In the genomic region with DNA sequence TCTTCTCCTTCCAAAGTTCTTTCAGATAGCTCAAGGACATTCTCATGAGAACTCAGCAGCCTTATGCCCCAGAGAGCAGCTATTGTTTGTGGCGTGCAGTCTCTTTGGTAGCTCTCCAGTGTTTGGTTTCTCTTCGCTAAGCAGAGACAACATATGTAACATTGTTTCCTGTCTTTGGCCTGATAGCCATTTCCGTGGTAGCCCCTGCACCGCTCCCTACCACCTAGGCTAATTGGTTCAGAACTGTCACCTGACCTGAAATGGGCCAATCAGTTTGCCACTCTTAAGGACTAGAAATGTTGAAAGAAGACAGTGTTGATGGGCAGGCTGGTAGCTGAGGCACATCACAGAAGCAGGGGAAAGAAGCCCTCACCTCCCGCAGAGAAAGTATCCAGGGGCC, we compare ENCODE assay signal across 9 mouse cellular contexts. TPM values are rescaled to one million over a fixed set of nuclear protein-coding genes. Genes with fewer than 3 reads are reported as not detected.
DNase-seq lines count a peak whose midpoint lies in the region; ATAC-seq and TF ChIP-seq lines count a peak whose summit lies in the region.
"Had no signal": no experiment of that assay in that cellular context is flagged by ENCODE, and none has a peak within 500 bp of the region (broad histone marks: within the 10 kb centered on the region; RNA-seq: fewer than 3 reads in every experiment).

No protein-coding gene starts in this region.

- TF ChIP-seq CTCF in lung, adult 2 months (IDR thresholded peaks at IDR 0.05; ENCODE audit: insufficient read depth, low read length), result no peak

- H3K4me1 ChIP-seq in lung, adult 2 months (ENCODE audit: control insufficient read depth, insufficient read depth, low read length), result no peaks in the 10 kb centered on the region; the same call in 1 of the 2 replicates
- H3K4me1 ChIP-seq in forebrain, embryonic 11.5 days (replicated peaks; ENCODE audit: control insufficient read depth, insufficient read depth, low read length), result no peaks in the 10 kb centered on the region

- H3K4me3 ChIP-seq in lung, adult 2 months (replicated peaks; ENCODE audit: extremely low read depth, low read depth, low read length), result peak overlapping the region; percentile 8
- H3K4me3 ChIP-seq in forebrain, embryonic 11.5 days (ENCODE audit: low read depth, low read length), result no peak overlapping the region

- no peaks in the 10 kb centered on the region for H3K9me3 ChIP-seq in forebrain, embryonic 11.5 days (ENCODE audit: control insufficient read depth, low read length)

- DNase-seq in heart, adult 11 months, result peak; percentile 96
- no peak for DNase-seq in heart, adult 8-10 months (ENCODE audit: low spot score)
- DNase-seq in lung, adult 2 months, result no peak
- DNase-seq in natural killer cell, adult 2 months (ENCODE audit: low spot score in 2 of 2), result peak; percentile 3 to 21
- no peak for DNase-seq in left cerebral cortex, postnatal 25 days (ENCODE audit: low spot score in 2 of 2)
- DNase-seq in left cerebral cortex, postnatal 36 days (ENCODE audit: low spot score in 2 of 2), result no peak
- DNase-seq in forebrain, embryonic 11.5 days (ENCODE audit: low spot score), result no peak
- DNase-seq: kidney, adult 2 months had no signal

- WGBS in lung, adult 2 months, result 43% methylated on average over 5 of the region's 5 CpGs
- 71% methylated on average over 5 of the region's 5 CpGs for WGBS in forebrain, embryonic 11.5 days

- TF ChIP-seq POLR2A in lung, adult 2 months (IDR thresholded peaks at IDR 0.05; ENCODE audit: borderline replicate concordance, extremely low read depth, low read depth, low read length), result 0 out of 2 replicates have a peak, but pooled peaks have one; percentile 19

- H3K36me3 ChIP-seq in forebrain, embryonic 11.5 days (ENCODE audit: control insufficient read depth, insufficient read depth, low read length), result no peaks in the 10 kb centered on the region

- ATAC-seq in granulocyte monocyte progenitor cell, adult 5-6 weeks (replicated peaks; ENCODE audit: poor library complexity, severe bottlenecking), result peak; percentile 92
- ATAC-seq in forebrain, embryonic 11.5 days (replicated peaks; ENCODE audit: low FRiP score), result no peak

- intact Hi-C loops in left cerebral cortex, postnatal 25 days (cut with DNase I), result no loop called here
- intact Hi-C loops in left cerebral cortex, postnatal 36 days (cut with DNase I), result no loop called here

- H3K27ac ChIP-seq in forebrain, embryonic 11.5 days (ENCODE audit: low read depth, low read length), result no peak overlapping the region

- H3K9ac ChIP-seq in forebrain, embryonic 11.5 days (ENCODE audit: low read length), result no peak overlapping the region

- H3K27me3 ChIP-seq in forebrain, embryonic 11.5 days (ENCODE audit: control insufficient read depth, insufficient read depth, low read length), result no peaks in the 10 kb centered on the region

- no peak overlapping the region for H3K4me2 ChIP-seq in forebrain, embryonic 11.5 days (ENCODE audit: low read depth, low read length, severe bottlenecking)

RNA-seq across cellular contexts. Expression of a gene that starts 54.1 kb away (rescaled TPM):
- 10 to 100 TPM; 36.5 to 41.8 (median 38.1) TPM for total RNA-seq in heart, adult 8-10 months (2022)
- total RNA-seq in granulocyte monocyte progenitor cell, adult 5-6 weeks (2014; fragmentation: Nextera tagmentation), result 24.6 and 28.4 TPM in 2 replicates
- total RNA-seq in granulocyte monocyte progenitor cell, adult 5-6 weeks (2017), result 58.6 and 62.2 TPM in 2 replicates
- 17.6 and 44.1 TPM in 2 replicates for polyA plus RNA-seq in lung, adult 2 months (2012; rRNA removed)
- 10 to 100 TPM; 27.7 to 36.8 TPM for total RNA-seq in left cerebral cortex, postnatal 25 days (2021)
- 10 to 100 TPM; 31.9 to 35.3 TPM for total RNA-seq in left cerebral cortex, postnatal 36 days (2021)
- polyA plus RNA-seq in forebrain, embryonic 11.5 days (2014; fragmentation: Nextera tagmentation; extraction: Ambion mirVana), result 51.0 and 55.1 TPM in 2 replicates

Comparison
In these comparisons a context has a peak if more than half of its experiments do, and no peak if none do; other contexts are left out.
1. DNase-seq: peak in heart, adult 11 months (single experiment) and natural killer cell, adult 2 months (2 of 2); none in heart, adult 8-10 months (single experiment), lung, adult 2 months (single experiment), left cerebral cortex, postnatal 25 days (0 of 2), left cerebral cortex, postnatal 36 days (0 of 2) and forebrain, embryonic 11.5 days (single experiment).